Mouse (Mus musculus) limb, embryonic 14.5 days (tissue): ENCODE measurements around the gene Idua. TPM values are rescaled to one million over a fixed set of nuclear protein-coding genes. Genes with fewer than 3 reads are reported as not detected.

Experiments used
- ATAC-seq: fragments of 200-750 bp; cut with Nextera tagmentation; 2 replicates; pipeline ENCODE4 v1.8.0; 2017; ENCODE audit warnings: low read depth, moderate number of reproducible peaks, moderate TSS enrichment; ENCODE audit not compliant: low FRiP score
- DNase-seq: peaks from one replicate; pipeline ENCODE4 v3.0.0-alpha.2; 2015; ENCODE audit warnings: low spot score
- H3K27ac ChIP-seq: fragments of 300-500 bp; sonication (generic); replicated peaks from 2 replicates; pipeline ENCODE4 v1.5.1; 2014; ENCODE audit warnings: low read depth, mild to moderate bottlenecking, low read length, moderate library complexity, mixed read lengths
- H3K27me3 ChIP-seq: fragments of 300-500 bp; sonication (generic); 2 replicates; pipeline ENCODE4 v1.6.1; 2014; ENCODE audit warnings: low read length, mixed read lengths; ENCODE audit not compliant: control insufficient read depth, insufficient read depth
- H3K36me3 ChIP-seq: fragments of 300-500 bp; sonication (generic); 2 replicates; pipeline ENCODE4 v1.6.1; 2014; ENCODE audit warnings: mild to moderate bottlenecking, low read length, moderate library complexity, mixed read lengths; ENCODE audit not compliant: control insufficient read depth, insufficient read depth
- H3K4me1 ChIP-seq: fragments of 300-500 bp; sonication (generic); 2 replicates; pipeline ENCODE4 v1.6.1; 2014; ENCODE audit warnings: antibody characterized with exemption, low read length, mixed read lengths; ENCODE audit not compliant: control insufficient read depth, insufficient read depth
- H3K4me2 ChIP-seq: fragments of 300-500 bp; sonication (generic); replicated peaks from 2 replicates; pipeline ENCODE4 v1.6.1; 2014; ENCODE audit warnings: low read depth, mild to moderate bottlenecking, low read length, moderate library complexity; ENCODE audit not compliant: severe bottlenecking
- H3K4me3 ChIP-seq: fragments of 300-500 bp; sonication (generic); replicated peaks from 2 replicates; pipeline ENCODE4 v1.5.1; 2014; ENCODE audit warnings: low read length
- H3K9ac ChIP-seq: fragments of 300-500 bp; sonication (generic); 2 replicates; pipeline ENCODE4 v1.6.1; 2014; ENCODE audit warnings: mild to moderate bottlenecking, low read depth, low read length, moderate library complexity; ENCODE audit not compliant: severe bottlenecking
- H3K9me3 ChIP-seq: fragments of 300-500 bp; sonication (generic); 2 replicates; pipeline ENCODE4 v1.6.1; 2016; ENCODE audit warnings: low read length; ENCODE audit not compliant: control insufficient read depth
- POLR2A ChIP-seq: fragments of 200-500 bp; IDR thresholded peaks from 2 replicates; pipeline ENCODE4 v1.8.0; 2012; ENCODE audit warnings: inconsistent platforms, mild to moderate bottlenecking, moderate library complexity, borderline replicate concordance; ENCODE audit not compliant: insufficient read depth, insufficient read length; ENCODE audit errors: extremely low read depth
- WGBS: fragments of 180-500 bp; shearing (Covaris S2); extraction: QIAGEN DNeasy Blood & Tissue Kit; methylation state at CpG from one replicate; pipeline ENCODE4 v1.1.7; 2014; 5-methylcytosine and 5-hydroxymethylcytosine counted together
- polyA plus RNA-seq, 2 experiments: library from polyadenylated mRNA; depleted of rRNA in 1 of 2; stranded (reverse) in 1 of 2; unstranded in 1 of 2; fragments of >200 nt; fragmentation: Nextera tagmentation in 1 of 2; extraction: Ambion mirVana in 1 of 2; gene quantifications; 2 replicates each; pipeline versions ENCODE4 v1.2.1 to v1.2.3; 2012 to 2014

Idua gene
- 21.4 and 26.8 TPM in 2 replicates for polyA plus RNA-seq (2012; rRNA removed)
- polyA plus RNA-seq (2014; fragmentation: Nextera tagmentation; extraction: Ambion mirVana), result 15.6 and 17.1 TPM in 2 replicates

DNA sequence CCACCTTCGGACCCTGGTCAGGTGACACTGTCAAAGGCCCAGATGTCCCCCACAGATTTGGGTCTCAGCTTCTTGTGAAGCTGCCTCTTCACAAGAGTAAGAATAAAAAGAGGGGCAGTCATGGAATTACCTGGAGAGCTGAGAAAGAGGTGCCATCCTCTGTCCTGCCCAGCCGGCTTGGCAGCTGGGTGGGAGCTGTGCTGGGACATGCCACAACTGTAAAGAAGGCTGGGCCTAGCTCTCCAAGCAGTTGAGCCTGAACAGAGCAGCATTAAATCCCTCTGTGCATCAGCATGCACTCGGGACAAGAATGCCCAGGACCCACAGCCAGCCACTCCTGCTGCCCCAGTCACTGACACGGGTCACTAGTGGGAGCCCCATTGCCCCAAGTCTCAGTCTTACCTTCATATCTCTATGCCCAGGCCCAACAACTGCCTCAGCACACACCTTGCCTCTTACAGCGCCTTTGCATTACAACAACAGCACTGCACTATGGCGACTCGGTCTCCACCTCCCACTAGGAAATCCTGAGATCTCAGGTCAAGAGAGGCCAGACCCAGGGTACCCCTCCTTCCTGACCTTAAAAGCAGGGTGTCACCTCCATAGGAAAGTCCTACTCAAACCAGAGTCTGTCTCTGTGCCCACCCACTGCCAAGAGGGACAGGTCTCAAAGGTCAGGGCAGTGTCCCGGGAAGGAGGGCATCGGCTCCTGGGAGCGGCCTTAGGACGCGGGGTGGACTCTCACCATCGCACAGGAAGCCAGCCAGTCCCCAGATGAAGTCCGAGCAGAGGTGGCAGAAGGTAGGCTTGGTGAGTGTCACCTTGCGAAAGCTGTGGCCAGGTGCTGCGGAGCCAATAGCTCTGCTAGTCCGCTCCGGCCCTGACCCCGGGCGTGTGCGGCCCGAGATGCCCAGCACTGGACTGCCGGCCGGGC, at the start of gene Idua:
TSS of gene Idua (plus strand) at position 634 of the 934 bp plus-strand sequence.
- no peak for TF ChIP-seq POLR2A
- Histone ChIP-seq H3K27me3 (no peaks in the 10 kb centered on the region), H3K9me3 (no peaks in the 10 kb centered on the region), H3K9ac (peak within 1 kb of the TSS; percentile 90), H3K4me1 (peaks cover 8% of the 10 kb centered on the region), H3K4me2 (peak within 1 kb of the TSS; percentile 78), H3K36me3 (peaks cover 26% of the 10 kb centered on the region), H3K4me3 (peak within 1 kb of the TSS; percentile 70), H3K27ac (no peak within 1 kb of the TSS)
- WGBS, result 14% methylated on average over 16 of the region's 24 CpGs
- no peak for DNase-seq
- peak; percentile 16 for ATAC-seq

DNA sequence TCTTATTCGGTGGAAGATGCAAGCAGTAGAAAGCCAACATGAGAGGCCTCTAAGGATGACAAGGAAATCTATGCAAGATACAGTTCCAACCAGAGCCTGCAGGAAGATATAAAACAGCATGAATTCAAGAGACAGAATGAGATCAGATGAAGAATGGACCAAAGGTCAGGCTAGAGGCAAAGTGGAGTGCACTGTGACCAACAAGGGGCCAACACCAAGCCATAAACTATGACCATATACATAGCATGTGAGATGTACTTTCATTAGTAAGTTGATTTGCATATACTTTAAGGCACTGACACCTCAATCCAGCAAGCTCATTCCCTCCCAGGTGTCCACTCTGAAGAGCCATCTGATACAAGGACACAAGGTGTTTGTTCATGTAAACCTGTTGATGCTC, 49.7 kb upstream of the Idua start:
- peaks cover 96% of the 10 kb centered on the region for H3K36me3 ChIP-seq
- H3K4me1 ChIP-seq, result no peaks in the 10 kb centered on the region
- WGBS, result 89% methylated on average over 1 of the region's 1 CpGs
- DNase-seq (no peak), ATAC-seq (no peak)
- no peak overlapping the region for H3K9ac ChIP-seq
- no peaks in the 10 kb centered on the region for H3K9me3 ChIP-seq
- H3K4me3 ChIP-seq, result no peak overlapping the region
- no peaks in the 10 kb centered on the region for H3K27me3 ChIP-seq
- H3K27ac ChIP-seq, result no peak overlapping the region
- TF ChIP-seq POLR2A, result no peak
- H3K4me2 ChIP-seq, result no peak overlapping the region

DNA sequence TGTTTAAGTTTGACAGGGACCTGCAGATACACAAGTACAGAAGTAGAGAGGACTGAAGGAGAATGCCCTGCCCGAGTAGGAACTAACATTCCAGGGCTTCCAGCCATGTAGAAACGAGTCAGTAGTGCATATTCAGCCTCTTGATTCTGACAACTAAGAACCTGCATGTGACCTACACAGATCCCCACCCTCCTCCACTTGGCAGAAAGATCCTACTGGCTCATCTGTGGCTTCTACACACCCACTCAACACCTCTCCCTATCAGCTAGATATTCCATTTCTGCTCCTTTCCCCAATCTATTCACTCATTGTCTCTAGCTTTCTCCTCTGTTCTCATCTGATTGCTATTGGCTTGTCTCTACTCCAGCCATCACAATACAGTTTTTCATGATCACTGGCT, 38.3 kb upstream of the Idua start:
- no peak overlapping the region for H3K4me3 ChIP-seq
- 83% methylated on average over 2 of the region's 2 CpGs for WGBS
- no peaks in the 10 kb centered on the region for H3K9me3 ChIP-seq
- H3K27me3 ChIP-seq, result no peaks in the 10 kb centered on the region
- H3K4me1 ChIP-seq, result no peaks in the 10 kb centered on the region
- no peak for TF ChIP-seq POLR2A
- no peak overlapping the region for H3K27ac ChIP-seq
- H3K4me2 ChIP-seq, result no peak overlapping the region
- H3K9ac ChIP-seq, result no peak overlapping the region
- no peak for DNase-seq
- H3K36me3 ChIP-seq, result peaks cover 61% of the 10 kb centered on the region
- ATAC-seq, result no peak

DNA sequence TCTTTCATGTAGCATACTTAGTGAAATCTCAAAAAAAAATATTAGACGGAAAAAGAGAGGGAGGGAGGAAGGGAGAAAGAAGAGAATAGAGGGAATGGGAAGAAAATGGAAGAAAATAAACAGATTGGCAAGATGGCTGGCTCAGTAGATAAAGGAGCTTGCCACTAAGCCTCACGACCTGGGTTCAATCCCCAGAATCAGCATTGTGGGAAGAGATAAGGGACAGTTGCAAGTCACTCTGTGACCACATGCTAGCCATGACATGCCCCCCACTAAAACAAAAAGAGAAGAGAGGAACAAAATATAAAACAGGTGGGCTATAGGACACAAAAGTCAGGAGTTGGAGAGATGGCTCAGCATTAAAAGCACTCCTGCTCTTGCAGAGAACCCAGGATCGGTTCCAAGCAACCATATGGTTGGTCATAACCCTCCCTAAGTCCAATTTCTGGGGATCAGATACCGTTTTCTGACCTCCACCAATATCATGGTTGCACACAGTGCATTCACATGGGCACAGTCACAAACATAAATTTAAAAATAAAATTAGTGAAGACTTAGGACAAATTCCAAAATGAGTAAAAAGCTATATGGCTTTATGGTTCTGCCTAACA, 34.0 kb upstream of the Idua start:
- peaks cover 9% of the 10 kb centered on the region for H3K4me1 ChIP-seq
- peaks cover 35% of the 10 kb centered on the region for H3K36me3 ChIP-seq
- TF ChIP-seq POLR2A, result no peak
- ATAC-seq, result no peak
- WGBS, result 85% methylated on average over 4 of the region's 4 CpGs
- no peak overlapping the region for H3K4me3 ChIP-seq
- H3K9me3 ChIP-seq, result no peaks in the 10 kb centered on the region
- no peaks in the 10 kb centered on the region for H3K27me3 ChIP-seq
- H3K9ac ChIP-seq, result no peak overlapping the region
- no peak for DNase-seq
- no peak overlapping the region for H3K4me2 ChIP-seq
- H3K27ac ChIP-seq, result no peak overlapping the region

DNA sequence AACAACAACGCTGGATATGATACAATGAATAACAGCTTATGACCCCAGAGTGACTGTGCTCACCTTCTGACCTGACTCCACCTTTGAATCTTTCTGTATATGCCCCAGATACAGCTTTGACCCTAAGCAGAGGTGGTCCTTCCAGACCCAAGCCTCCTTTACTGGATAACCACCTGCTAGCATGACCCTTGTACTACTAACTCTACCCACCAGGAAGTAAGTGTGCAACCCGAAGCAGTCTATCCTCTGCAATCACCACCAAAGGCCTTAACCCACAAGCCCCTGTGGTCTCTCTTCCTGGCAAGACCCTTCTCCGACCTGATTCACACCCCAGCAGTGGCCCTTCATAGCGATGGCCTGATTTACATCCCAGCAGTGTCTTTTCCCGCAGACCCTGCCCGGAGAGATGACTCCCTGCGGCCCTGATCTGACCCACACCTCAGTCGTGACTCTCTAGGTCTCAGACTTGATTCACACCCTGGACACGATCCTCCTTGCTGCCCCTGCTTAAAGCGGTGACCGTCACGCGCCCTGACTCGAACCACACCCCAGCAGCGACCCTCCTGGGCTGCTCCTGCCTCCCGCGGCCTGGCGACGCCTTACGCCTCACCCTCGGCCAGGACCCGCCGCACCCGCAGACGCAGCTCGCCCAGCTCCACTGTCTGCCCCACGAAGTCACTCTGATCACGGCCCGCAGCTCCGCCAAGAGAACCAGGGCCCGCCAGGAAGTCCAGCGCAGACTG, 31.1 kb upstream of the Idua start:
- WGBS, result 3% methylated on average over 32 of the region's 32 CpGs
- peaks cover 9% of the 10 kb centered on the region for H3K4me1 ChIP-seq
- peak; percentile 83 for ATAC-seq

More for the DNA sequence above, 31.1 kb upstream of the Idua start:
- Histone ChIP-seq H3K9me3 (no peaks in the 10 kb centered on the region), H3K36me3 (peaks cover 7% of the 10 kb centered on the region), H3K4me3 (peak overlapping the region; percentile 95), H3K9ac (peak overlapping the region; percentile 95), H3K27ac (peak overlapping the region; percentile 85), H3K27me3 (no peaks in the 10 kb centered on the region), H3K4me2 (peak overlapping the region; percentile 88)
- DNase-seq, result no peak
- TF ChIP-seq POLR2A, result no peak
